Comparison of ENCODE assay signal across 20 mouse cellular contexts in genomic region chr2:170310988-170311359, GRCm38 (mm10).
DNase-seq lines count a peak whose midpoint lies in the region; ATAC-seq and TF ChIP-seq lines count a peak whose summit lies in the region.
"Had no signal": no experiment of that assay in that cellular context is flagged by ENCODE, and none has a peak within 500 bp of the region (broad histone marks: within the 10 kb centered on the region; RNA-seq: fewer than 3 reads in every experiment).

No protein-coding gene starts in this region.

- no peak for TF ChIP-seq POLR2A in bone marrow macrophage, adult 2 months (IDR thresholded peaks at IDR 0.05; ENCODE audit: borderline replicate concordance, low read depth, low read length)

- H3K4me1 ChIP-seq in lung, postnatal 0 days (ENCODE audit: insufficient read depth, low read depth, low read length) = no peaks in the 10 kb centered on the region; the same call in 1 of the 2 replicates
- peaks cover 31% of the 10 kb centered on the region for H3K4me1 ChIP-seq in bone marrow macrophage, adult 2 months (ENCODE audit: control insufficient read depth, insufficient read depth, low read length)
- H3K4me1 ChIP-seq in liver, embryonic 11.5 days (replicated peaks; ENCODE audit: control insufficient read depth, insufficient read depth, low read length) = no peaks in the 10 kb centered on the region

- no peak for TF ChIP-seq CTCF in lung, postnatal 0 days (IDR thresholded peaks at IDR 0.05)
- TF ChIP-seq CTCF in bone marrow macrophage, adult 2 months (IDR thresholded peaks at IDR 0.05; ENCODE audit: low read depth, low read length) = no peak

- WGBS in lung, postnatal 0 days = 59% methylated on average over 6 of the region's 6 CpGs
- WGBS in liver, embryonic 11.5 days = 75% methylated on average over 6 of the region's 6 CpGs

- H3K27me3 ChIP-seq in lung, postnatal 0 days (replicated peaks; ENCODE audit: insufficient read depth, low read length) = no peaks in the 10 kb centered on the region
- H3K27me3 ChIP-seq in liver, embryonic 11.5 days (replicated peaks; ENCODE audit: control insufficient read depth, insufficient read depth, low read length) = no peaks in the 10 kb centered on the region
- H3K27me3 ChIP-seq: embryonic facial prominence, embryonic 12.5 days; forebrain, embryonic 15.5 days; heart, embryonic 15.5 days; hindbrain, embryonic 13.5 days had no signal

- no peaks in the 10 kb centered on the region for H3K9me3 ChIP-seq in lung, postnatal 0 days (ENCODE audit: low read length)
- no peaks in the 10 kb centered on the region for H3K9me3 ChIP-seq in liver, embryonic 11.5 days (ENCODE audit: control insufficient read depth, low read length)
- H3K9me3 ChIP-seq: embryonic facial prominence, embryonic 12.5 days; forebrain, embryonic 15.5 days; heart, embryonic 10.5 days; heart, embryonic 15.5 days; hindbrain, embryonic 13.5 days had no signal

- DNase-seq in lung, postnatal 0 days (ENCODE audit: low spot score) = peak; percentile 69
- no peak for DNase-seq in lung, postnatal 4 days
- DNase-seq in brain, adult 2 months (ENCODE audit: low read depth, low spot score) = peak; percentile 27
- DNase-seq in left cerebral cortex, postnatal 4 days = no peak
- DNase-seq in liver, embryonic 11.5 days (ENCODE audit: low spot score) = no peak
- no peak for DNase-seq in cerebellum, adult 9-11 months
- DNase-seq: adrenal gland, adult 2 months; adrenal gland, postnatal 25 days; cerebellum, adult 11 months; cerebellum, adult 8-10 months; cerebellum, postnatal 25 days; gastrocnemius, postnatal 25 days; heart, postnatal 14 days had no signal

- peak; percentile 56 for ATAC-seq in lung, postnatal 0 days
- ATAC-seq in megakaryocyte, adult 5-6 weeks (ENCODE audit: poor library complexity, severe bottlenecking) = peak; percentile 25; the same call in 1 of the 2 replicates
- ATAC-seq in liver, embryonic 11.5 days (replicated peaks; ENCODE audit: low FRiP score) = no peak
- ATAC-seq: forebrain, embryonic 15.5 days had no signal

- no peak overlapping the region for H3K9ac ChIP-seq in lung, postnatal 0 days (replicated peaks; ENCODE audit: low read depth)
- no peak overlapping the region for H3K9ac ChIP-seq in liver, embryonic 11.5 days (ENCODE audit: low read depth, low read length)
- H3K9ac ChIP-seq: embryonic facial prominence, embryonic 12.5 days; forebrain, embryonic 15.5 days; heart, embryonic 15.5 days; hindbrain, embryonic 13.5 days had no signal

- no peak overlapping the region for H3K27ac ChIP-seq in lung, postnatal 0 days (ENCODE audit: low read length)
- H3K27ac ChIP-seq in bone marrow macrophage, adult 2 months (ENCODE audit: insufficient read depth, low read depth, low read length) = peak overlapping the region; percentile 48
- H3K27ac ChIP-seq in liver, embryonic 11.5 days (ENCODE audit: low read depth, low read length) = no peak overlapping the region
- H3K27ac ChIP-seq: embryonic facial prominence, embryonic 12.5 days; forebrain, embryonic 15.5 days; heart, embryonic 10.5 days; heart, embryonic 15.5 days; hindbrain, embryonic 13.5 days had no signal

- intact Hi-C loops in left cerebral cortex, postnatal 4 days (cut with DNase I) = no loop called here

- H3K4me2 ChIP-seq in lung, postnatal 0 days (replicated peaks; ENCODE audit: low read depth, low read length) = no peak overlapping the region
- H3K4me2 ChIP-seq in liver, embryonic 11.5 days = no peak overlapping the region
- H3K4me2 ChIP-seq: embryonic facial prominence, embryonic 12.5 days; forebrain, embryonic 15.5 days; heart, embryonic 15.5 days; hindbrain, embryonic 13.5 days had no signal

- no peak overlapping the region for H3K4me3 ChIP-seq in lung, postnatal 0 days (ENCODE audit: low read depth, low read length)
- no peak overlapping the region for H3K4me3 ChIP-seq in bone marrow macrophage, adult 2 months (ENCODE audit: insufficient read depth, low read length)
- no peak overlapping the region for H3K4me3 ChIP-seq in liver, embryonic 11.5 days (ENCODE audit: low read depth, low read length)
- H3K4me3 ChIP-seq: embryonic facial prominence, embryonic 12.5 days; forebrain, embryonic 15.5 days; heart, embryonic 10.5 days; heart, embryonic 15.5 days; hindbrain, embryonic 13.5 days had no signal

- no peaks in the 10 kb centered on the region for H3K36me3 ChIP-seq in lung, postnatal 0 days (ENCODE audit: insufficient read depth, low read length)
- H3K36me3 ChIP-seq in liver, embryonic 11.5 days (ENCODE audit: control insufficient read depth, insufficient read depth, low read length) = no peaks in the 10 kb centered on the region
- H3K36me3 ChIP-seq: embryonic facial prominence, embryonic 12.5 days; forebrain, embryonic 15.5 days; heart, embryonic 10.5 days; heart, embryonic 15.5 days; hindbrain, embryonic 13.5 days had no signal

- peak; percentile 68; the same call in 1 of the 2 replicates for TF ChIP-seq EP300 in lung, postnatal 0 days (IDR thresholded peaks at IDR 0.05)

Comparison
In these comparisons a context has a peak if more than half of its experiments do, and no peak if none do; other contexts are left out.
1. DNase-seq: peak in lung, postnatal 0 days (single experiment) and brain, adult 2 months (single experiment); none in lung, postnatal 4 days (0 of 2), left cerebral cortex, postnatal 4 days (single experiment), liver, embryonic 11.5 days (single experiment) and cerebellum, adult 9-11 months (single experiment).